Mouse (Mus musculus): Measurements from ENCODE around the gene Slc39a7.

Gene Slc39a7

DNA sequence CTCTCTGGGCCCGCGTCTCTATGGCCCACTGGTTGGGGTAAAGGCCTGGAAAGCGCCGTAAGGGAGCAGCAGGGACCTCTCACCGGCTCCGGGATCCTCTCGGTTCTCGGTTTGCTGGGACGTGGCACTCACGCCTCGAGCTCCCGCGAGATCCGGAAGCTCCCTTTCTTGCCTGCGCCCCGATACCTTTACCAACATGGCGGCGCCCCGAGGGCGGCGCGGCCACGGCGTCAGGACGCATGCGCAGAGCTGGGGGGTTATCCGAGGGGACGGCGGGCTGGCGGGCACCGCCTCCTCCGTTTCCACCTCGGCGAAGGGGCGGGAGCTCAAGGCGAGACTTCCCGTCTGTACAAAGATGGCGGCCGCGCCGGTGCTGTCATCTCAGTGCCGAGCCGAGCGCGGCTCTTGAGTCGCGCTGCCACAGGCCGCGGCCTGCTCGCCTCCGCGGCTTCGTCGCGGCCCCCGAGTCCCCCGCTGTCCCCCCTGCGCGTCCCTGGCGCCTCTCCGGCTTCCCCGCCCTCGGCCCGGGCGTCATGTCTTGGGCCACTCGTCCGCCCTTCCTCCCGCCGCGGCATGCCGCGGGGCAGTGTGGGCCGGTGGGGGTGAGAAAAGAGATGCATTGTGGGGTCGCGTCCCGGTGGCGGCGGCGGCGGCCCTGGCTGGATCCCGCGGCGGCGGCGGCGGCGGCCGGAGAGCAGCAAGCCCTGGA is at the start of gene Slc39a7, which contains the start of gene Rxrb:
TSS of gene Slc39a7 (minus strand) at position 218 of the 709 bp plus-strand sequence.
TSS of gene Rxrb (plus strand) at position 348 of the 709 bp plus-strand sequence.
- DNase-seq, result peak; percentile 99

DNA sequence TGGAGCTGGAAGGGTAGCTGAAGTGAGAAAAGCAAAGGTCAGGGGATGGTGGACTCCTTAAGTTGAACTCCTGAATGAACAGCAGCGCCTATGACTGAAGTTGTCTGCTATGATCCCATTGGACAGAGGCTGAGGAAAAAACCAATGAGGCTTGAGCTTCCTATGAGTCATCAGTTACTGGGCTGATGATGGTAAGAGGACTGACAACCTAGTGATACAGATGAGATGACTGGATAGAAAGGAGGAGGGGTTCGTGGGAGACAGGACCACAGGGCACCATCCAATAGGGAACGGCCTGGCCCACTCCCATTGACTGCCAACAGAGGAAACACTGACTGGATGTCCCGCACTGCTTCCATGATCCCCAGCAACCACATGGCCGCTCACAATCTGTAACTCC is 48.1 kb upstream of the Slc39a7 start:
- DNase-seq, result peak in 1 of 2 experiments; percentile 20

DNA sequence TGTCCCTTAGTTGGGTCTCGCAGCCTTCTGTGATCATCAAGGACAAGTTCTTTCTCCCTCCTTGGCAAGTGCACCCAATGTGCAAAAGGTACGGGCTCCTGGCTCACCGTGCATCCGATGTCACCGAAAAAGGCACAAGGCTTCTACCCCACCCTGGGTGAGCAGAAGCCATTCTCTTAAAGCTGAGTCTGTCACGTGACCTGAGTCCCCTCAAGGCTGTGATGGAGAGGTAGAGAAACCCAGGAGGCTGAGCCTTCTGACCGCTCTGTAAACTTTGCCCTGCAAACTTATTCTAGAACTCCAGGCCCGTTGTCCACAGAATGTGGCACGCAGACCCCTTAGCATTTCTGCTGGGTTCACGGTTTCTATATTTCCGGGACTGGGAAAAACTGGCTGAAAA is 47.5 kb upstream of the Slc39a7 start:
- DNase-seq, result no peak

DNA sequence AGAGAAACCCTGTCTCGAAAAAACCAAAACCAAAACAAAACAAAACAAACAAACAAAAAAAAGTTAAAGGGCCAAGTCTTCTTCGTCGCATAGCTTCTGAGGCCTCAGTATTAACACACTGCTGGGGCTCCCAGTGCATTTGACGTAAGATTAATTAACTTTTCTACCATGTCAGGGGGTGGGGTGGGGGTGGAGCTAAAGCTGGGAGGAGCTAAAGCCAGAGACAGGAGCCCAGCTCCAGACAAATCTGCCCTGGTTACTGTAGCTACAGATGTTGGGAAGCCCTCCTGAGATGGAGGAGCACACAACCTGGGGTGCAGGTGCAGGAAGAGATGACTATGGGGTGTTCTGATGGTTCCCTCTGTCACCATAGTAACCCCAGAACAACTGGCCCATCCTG is 46.7 kb upstream of the Slc39a7 start:
- DNase-seq, result no peak

DNA sequence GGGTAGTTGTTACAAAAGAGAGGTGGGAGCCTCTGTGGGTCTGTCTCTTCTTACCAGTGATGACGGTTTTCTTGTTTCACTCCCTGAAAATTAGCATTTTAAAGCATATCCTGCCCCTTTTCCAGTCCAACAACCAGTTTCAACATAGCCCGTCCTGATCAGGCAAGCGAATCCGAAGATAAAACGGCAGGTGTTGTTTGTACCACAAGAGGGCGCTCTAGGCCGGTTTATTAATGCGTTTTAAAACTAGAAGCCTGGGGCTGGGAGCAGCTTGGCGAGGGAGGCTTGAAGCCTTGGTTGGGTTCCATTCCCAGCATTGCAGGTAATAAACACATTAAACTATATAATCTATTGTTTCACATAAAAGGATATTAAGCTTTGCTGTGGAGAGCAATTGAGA is 46.1 kb upstream of the Slc39a7 start:
- DNase-seq, result peak; percentile 64 to 79

DNA sequence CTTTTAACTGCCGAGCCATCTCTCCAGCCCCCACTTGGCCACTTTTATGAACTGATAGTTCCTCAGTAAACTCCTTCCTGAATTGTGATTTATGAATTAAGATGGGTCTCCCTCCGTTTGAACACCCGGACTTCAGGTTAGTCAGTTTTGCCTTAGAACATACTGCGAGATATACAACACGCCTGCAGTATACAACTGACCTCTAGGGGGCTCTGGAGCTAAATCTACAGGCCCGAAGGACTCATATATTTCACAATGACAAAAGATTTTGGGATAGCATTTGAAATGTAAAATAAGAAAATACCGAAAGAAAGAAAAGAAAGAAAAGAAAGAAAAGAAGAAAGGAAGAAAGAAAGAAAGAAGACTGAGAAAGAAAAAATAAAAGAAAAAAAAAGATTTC is 43.8 kb upstream of the Slc39a7 start:
- peak; percentile 60 to 84 for DNase-seq

DNA sequence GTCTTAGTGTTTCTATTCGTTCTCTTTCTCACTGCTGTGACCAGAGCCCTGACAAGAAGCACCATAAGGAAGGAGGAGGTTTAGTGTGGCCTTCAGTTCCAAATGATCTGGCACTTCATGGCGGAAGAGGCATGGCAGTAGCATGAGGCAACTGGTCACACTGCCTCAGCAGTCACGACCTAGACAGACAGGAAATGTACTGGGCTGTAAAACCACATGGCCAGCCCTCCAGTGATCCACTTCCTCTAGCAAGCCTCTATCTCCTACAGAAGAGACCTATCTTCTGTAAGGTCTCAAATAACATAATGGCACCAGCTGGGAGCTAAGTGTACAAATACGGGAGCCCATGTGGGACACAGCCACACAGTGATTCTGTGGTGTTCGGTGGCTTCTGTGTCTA is 40.6 kb upstream of the Slc39a7 start:
- no peak for DNase-seq

DNA sequence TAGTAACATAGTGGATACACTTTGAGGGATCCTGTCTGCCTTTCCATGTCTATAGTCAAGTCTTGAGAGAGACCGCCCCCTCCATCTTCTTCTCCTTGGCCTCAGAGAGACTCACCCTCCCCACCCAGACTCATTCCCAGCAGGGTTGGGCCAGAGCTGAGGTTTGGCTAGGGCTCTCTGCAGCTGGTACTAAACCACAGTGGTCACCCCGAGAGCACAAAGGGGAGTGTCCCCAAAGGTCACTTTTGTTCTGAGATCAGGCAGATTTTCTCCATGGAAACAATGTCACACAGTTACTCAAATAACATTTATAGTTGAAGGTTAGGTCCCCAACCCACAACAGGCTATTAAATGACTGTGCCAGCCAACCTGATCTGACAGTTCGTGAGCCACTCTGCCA is 37.4 kb upstream of the Slc39a7 start:
- no peak for DNase-seq

DNA sequence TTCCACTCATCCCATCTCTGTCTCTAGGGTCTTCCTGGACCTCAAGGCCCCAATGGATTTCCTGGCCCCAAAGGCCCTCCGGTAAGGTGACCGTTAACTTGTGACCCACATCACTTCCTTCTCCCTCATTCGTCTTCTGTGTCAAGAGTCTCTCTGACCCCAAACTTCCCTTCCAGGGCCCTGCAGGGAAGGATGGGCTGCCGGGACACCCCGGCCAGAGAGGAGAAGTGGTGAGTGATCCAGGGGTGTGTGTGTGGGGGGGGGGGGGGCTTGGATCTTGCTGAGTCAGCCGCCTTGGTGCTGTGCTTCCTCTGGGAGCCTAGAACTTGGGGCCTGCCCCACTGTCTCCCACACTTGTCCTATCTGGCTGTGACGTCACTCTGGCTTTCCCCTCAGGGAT is 25.7 kb upstream of the Slc39a7 start:
- no peak for DNase-seq

DNA sequence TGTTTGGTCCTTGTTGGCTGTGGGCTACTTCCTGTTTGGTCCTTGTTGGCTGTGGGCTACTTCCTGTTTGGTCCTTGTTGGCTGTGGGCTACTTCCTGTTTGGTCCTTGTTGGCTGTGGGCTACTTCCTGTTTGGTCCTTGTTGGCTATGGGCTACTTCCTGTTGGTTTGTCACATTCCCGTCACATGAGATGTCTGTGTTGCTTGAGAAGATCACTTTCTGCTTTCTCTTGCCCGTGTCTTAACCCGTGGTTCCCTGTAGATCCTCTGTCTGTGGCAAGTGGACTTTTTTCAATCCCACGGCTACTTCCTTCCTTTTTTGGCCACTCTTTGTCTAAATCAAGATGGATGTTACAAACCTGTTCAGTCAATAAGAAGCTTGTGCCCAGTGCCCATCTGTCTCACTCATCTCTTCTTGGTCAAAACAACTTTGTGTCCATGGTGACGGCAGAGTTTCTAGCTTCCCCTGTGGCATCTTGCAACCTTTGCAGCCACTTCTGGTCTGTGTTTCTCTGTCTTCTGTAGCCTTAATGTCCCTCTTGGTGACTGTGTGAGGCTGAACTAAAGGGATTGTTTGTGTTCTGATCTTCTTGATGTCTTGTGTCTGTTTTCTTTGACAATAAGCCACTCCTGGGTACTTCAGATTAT is 16.0 kb upstream of the Slc39a7 start:
- DNase-seq, result no peak

DNA sequence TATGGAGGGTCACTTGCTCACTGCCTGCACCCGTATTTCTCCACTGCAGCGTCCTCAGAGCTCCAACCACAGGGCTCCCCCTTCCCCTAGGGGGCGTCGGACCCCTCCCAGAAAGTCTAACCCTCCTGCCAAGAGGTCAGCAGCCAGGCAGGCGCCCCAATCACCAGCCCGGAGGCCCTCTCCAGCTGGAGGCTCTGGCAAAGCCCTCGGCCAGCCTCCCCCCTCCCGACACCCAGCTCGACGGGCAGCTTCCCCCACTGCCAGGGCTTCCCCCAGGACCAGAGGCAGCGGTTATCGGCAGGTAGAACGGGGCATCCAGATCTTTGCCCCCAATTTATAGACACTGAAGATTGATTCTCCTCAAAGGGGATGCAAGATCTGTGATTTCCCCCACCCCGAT is 14.5 kb upstream of the Slc39a7 start:
- no peak for DNase-seq

DNA sequence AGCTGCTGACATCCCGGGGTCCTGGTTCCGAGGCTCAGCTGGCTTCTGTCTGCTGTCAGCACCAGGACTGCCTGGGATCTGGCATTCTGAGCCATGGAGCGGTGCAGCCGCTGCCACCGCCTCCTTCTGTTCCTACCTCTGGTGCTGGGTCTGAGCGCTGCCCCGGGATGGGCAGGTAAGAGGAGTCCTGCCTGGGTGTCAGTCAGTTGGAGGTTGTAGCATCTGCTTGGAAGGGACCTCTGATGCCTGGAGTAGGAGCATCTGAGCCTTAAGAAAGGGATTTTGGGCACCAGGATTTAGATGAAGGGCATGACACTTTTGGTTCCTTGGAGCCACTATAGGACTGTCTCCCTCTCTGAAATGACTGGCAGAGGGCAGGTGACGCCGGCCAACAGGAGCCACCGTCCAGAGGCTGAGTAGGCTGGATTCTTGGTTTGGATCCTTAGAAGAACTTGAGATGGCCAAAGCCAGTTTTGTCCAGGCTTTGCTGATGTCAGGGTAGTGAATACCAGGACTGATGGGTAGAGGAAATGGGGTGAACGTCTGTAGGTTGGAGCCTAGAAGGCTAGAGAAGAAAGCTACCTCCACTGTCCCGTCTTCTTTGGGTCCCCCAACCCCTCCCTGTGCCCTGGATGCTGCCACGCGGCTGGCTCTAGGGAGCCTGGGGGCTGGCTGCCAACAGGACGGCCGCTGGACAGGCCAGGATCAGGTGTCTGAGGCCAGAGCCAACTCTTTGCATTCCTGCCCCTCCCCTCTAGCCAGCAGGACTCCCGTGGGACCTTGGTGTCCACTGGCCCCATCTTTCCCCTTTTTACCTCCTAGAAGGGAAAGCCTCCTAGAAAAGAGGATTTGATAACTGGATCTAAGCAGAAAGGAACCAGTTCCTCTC is 8.3 kb upstream of the Slc39a7 start:
- peak; percentile 21 to 55 for DNase-seq

DNA sequence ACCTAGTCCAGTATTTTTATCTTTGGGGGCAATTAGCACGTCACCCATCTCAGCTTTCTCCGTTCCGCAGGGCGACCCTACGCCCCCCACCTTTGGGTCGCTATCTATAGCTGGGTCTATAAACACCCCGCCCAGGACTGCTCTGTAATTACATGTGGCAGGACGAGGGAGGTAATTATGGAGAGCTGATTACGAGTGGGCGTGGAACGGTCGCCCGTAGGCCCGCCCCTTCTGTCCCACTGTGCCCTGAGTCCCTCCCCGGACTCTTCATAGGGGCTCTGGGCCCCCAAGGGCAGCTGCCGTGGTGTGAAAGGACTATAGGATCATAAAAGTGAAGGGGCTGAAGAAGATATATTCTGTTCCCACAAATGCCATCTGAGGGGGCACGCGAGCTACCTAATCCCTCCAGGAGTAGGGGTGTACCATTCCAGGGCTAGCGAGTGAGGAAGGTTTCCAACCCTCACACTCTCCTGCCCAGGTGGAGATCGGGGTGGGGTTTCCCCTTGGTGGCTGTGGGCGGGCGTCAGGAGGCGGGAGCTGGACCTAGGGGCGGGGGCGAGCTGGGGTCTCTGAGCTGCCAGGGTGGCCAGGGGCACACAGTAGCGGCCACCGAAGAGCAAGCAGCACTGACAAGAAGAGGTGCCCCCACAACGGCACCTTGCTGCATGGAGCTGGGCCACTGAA is 7.5 kb upstream of the Slc39a7 start, which contains the start of gene Col11a2:
TSS of gene Col11a2 (plus strand) at position 560 of the 684 bp plus-strand sequence.
- DNase-seq, result peak; percentile 26 to 49

DNA sequence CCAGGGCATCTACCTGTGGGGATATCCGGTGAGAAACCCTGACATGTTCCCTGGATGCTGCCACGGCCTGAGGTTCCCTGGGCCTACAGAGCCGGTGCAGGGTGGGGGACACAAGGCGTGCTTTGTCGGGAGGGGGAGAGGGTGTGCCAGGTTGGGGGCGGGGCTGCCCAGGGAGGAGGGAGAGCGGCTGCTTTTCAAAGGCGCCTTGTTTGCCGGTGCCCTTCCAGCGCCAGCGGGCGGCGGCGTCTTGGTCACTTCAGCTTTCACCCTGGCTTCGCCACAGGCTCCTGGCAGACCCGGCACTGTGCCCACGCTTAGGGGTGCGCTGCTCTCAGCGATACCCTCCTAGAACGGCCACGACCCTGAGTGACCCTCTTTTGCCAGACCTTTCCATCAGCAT is 7.0 kb upstream of the Slc39a7 start:
- peak; percentile 45 to 68 for DNase-seq

DNA sequence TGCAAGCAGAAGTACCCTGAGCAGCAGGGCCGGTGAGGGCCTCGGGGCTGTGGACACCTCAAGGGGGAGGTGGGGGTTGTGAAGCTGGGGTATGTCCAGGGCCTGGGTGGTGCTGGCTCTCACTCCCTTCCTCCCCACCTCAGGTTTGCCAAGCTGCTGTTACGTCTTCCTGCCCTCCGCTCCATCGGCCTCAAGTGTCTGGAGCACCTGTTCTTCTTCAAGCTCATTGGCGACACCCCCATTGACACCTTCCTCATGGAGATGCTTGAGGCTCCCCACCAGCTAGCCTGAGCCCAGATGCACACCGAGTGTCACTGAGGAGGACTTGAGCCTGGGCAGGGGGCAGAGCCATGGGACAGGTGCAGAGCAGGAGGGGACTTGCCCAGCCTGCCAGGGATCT is 5.8 kb upstream of the Slc39a7 start:
- DNase-seq, result peak; percentile 11 to 14

DNA sequence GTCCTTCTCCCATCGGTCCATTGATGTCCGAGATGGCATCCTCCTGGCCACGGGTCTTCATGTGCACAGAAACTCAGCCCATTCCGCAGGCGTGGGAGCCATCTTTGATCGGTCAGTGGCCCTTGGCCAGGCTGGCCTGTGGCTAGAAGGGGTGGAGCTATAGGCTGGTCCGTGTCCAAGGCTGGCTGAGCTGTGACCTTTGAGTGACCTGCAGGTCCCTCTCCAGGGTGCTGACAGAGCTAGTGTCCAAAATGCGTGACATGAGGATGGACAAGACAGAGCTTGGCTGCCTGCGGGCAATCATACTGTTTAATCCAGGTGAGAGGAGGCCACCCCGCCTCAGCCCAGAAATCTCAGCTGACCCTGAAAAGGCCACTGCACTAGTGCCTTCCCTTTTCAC is 5.2 kb upstream of the Slc39a7 start:
- DNase-seq, result peak in 1 of 2 experiments; percentile 27

DNA sequence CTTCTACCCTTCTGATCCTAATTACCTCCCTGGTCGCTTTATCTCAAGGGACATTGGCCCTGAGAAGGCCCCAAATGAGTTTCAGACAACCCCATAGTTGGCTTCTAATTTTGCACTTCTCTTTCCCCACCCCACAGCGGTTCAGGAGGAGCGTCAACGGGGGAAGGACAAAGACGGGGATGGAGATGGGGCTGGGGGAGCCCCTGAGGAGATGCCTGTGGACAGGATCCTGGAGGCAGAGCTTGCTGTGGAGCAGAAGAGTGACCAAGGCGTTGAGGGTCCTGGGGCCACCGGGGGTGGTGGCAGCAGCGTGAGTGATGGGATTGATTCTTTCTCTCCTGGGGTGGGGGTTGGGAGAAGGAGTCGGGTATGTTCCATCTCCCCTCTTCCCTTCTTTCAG is 4.0 kb upstream of the Slc39a7 start:
- DNase-seq, result no peak

DNA sequence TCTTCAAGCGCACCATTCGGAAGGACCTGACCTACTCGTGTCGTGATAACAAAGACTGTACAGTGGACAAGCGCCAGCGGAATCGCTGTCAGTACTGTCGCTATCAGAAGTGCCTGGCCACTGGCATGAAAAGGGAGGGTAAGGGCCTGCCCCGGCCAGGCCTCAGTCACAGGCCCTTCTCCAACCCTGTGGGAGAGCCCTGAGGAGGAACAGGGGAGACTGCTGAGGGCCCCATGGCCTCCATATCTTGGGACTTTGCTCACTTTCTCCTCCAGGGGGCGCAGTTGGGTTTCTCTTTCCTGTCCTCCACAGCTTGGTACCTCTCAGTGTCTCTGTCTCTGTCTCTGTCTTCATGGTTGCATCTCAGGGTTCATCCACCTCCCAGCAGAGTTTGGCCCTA is 2.6 kb upstream of the Slc39a7 start:
- DNase-seq, result peak; percentile 66 to 77

DNA sequence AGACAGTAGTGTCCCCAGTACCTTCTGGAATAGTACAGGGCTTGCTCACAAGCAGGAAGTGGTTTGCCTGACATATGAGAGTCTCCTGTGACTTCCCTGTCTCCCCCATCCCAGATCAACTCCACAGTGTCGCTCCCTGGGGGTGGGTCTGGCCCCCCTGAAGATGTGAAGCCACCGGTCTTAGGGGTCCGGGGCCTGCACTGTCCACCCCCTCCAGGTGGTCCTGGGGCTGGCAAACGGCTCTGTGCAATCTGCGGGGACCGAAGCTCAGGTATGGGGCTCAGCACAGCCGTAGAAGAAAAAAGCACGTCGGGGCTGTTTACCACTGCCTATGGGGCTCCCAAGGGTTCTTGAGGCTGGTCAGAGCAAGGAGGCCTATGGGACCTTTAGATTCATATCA is 2.0 kb upstream of the Slc39a7 start:
- peak; percentile 18 to 40 for DNase-seq

DNA sequence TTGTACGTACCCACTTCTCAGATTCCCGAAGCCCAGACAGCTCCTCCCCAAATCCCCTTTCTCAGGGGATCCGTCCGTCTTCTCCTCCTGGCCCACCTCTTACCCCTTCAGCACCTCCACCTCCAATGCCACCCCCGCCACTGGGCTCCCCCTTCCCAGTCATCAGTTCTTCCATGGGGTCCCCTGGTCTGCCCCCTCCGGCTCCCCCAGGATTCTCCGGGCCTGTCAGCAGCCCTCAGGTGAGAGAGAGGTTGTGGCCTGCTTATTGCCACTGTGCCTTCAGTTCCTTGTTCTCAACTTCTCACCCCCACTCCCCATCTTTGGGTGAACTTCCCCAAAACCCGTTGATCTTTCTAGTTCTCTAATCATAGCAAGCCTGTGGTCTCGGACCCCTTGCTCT is 1.3 kb upstream of the Slc39a7 start:
- peak; percentile 32 to 47 for DNase-seq

DNA sequence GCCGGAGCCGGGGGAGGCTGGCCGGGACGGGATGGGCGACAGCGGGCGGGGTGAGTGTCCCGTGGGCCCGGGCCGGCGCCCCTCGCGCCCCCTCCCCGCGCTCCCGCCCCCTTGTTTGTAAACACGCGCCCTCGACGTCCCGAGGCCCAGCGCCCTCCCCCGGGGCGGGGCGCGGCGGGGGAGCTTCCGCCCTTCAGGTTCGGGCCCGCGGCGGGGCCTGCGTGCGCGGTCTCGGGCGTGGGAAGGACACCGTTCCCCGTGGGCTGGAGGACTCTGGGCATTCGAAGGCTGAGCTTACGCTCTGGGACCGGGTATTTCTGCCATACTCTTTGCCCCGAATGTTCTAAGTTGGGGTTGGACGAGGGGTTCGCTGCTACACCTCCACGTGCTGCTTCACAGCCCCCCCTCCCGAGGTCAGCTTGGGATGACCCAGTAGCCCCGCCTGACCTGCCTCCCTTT is 721 bp upstream of the Slc39a7 start:
- no peak for DNase-seq

DNA sequence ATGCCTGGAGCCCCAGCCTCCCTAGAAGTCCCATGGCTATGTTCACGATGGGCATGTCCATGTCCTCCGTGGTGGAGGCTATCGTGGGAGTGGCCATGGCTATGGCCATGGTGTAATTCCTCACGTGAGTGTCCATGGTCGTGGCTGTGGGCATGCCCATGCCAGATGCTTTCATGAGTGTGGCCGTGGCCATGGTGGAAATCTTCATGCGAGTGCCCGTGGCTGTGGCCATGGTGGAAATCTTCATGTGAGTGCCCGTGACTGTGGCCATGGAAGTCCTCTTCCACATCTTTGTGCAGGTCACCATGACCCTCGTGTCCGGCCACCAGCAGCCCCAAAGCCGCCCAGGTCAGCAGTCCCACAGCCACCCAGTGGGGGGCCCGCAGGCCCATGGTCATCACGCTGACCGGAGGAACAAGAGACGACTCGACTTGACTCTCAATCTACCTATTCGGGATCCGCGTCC is 588 bp downstream of the Slc39a7 start:
- DNase-seq, result peak in 1 of 2 experiments; percentile 70
